Mouse (Mus musculus): ENCODE measurements around the gene Fbxo5.

GRCm38 (mm10) chr10:5802866-5803265 is 2.5 kb downstream of the Fbxo5 start:
- TF ChIP-seq TAL1 (IDR thresholded peaks at IDR 0.05; ENCODE audit: low read length) (no peak), GATA1 (IDR thresholded peaks at IDR 0.05; ENCODE audit: low read length) (no peak)

All from erythroblast, embryonic 14.5 days (primary cell).